Mouse (Mus musculus) forebrain, postnatal 0 days (tissue): ENCODE data around the gene Mapk3. TPM values are rescaled to one million over a fixed set of nuclear protein-coding genes. Genes with fewer than 3 reads are reported as not detected.

Source experiments
- ATAC-seq: fragments of 200-750 bp; cut with Nextera tagmentation; 2 replicates; pipeline ENCODE4 v1.8.0; 2017; ENCODE audit warnings: mild to moderate bottlenecking, moderate library complexity
- DNase-seq: peaks from one replicate; pipeline ENCODE4 v3.0.0-alpha.2; 2015
- H3K27ac ChIP-seq: fragments of 300-500 bp; sonication (generic); 2 replicates; pipeline ENCODE4 v1.5.1; 2014; ENCODE audit warnings: low read depth, mild to moderate bottlenecking, antibody characterized with exemption, low read length, moderate library complexity, mixed read lengths
- H3K27me3 ChIP-seq: fragments of 300-500 bp; sonication (generic); 2 replicates; pipeline ENCODE4 v1.6.1; 2014; ENCODE audit warnings: mild to moderate bottlenecking, low read length, mixed read lengths; ENCODE audit not compliant: insufficient read depth
- H3K36me3 ChIP-seq: fragments of 300-500 bp; sonication (generic); 2 replicates; pipeline ENCODE4 v1.6.1; 2014; ENCODE audit warnings: mild to moderate bottlenecking, moderate library complexity; ENCODE audit not compliant: insufficient read depth
- H3K4me1 ChIP-seq: fragments of 300-500 bp; sonication (generic); 2 replicates; pipeline ENCODE4 v1.6.1; 2014; ENCODE audit warnings: antibody characterized with exemption; ENCODE audit not compliant: insufficient read depth
- H3K4me2 ChIP-seq: fragments of 300-500 bp; sonication (generic); 2 replicates; pipeline ENCODE4 v1.6.1; 2014; ENCODE audit warnings: low read depth, mild to moderate bottlenecking, moderate library complexity
- H3K4me3 ChIP-seq: fragments of 300-500 bp; sonication (generic); 2 replicates; pipeline ENCODE4 v1.5.1; 2014; ENCODE audit warnings: low read depth, low read length, mixed read lengths
- H3K9ac ChIP-seq: fragments of 300-500 bp; sonication (generic); 2 replicates; pipeline ENCODE4 v1.6.1; 2014; ENCODE audit warnings: mild to moderate bottlenecking
- H3K9me3 ChIP-seq: fragments of 300-500 bp; sonication (generic); 2 replicates; pipeline ENCODE4 v1.6.1; 2016; ENCODE audit warnings: low read length
- CTCF ChIP-seq: sonication (generic); IDR thresholded peaks from 2 replicates; pipeline ENCODE4 v1.5.1; 2016; ENCODE audit warnings: antibody characterized with exemption, control low read depth, low read depth
- WGBS: fragments of 180-500 bp; shearing (Covaris S2); extraction: QIAGEN DNeasy Blood & Tissue Kit; methylation state at CpG from one replicate; pipeline ENCODE4 v1.1.7; 2014; 5-methylcytosine and 5-hydroxymethylcytosine counted together
- polyA plus RNA-seq: library from polyadenylated mRNA; unstranded; fragments of >200 nt; fragmentation: Nextera tagmentation; extraction: Ambion mirVana; gene quantifications from 2 replicates; pipeline ENCODE4 v1.2.1, GENCODE M21; 2015
- total RNA-seq: library from RNA; depleted of rRNA; stranded (reverse); fragments of >200 nt; gene quantifications from 2 replicates; pipeline ENCODE4 v1.2.3, GENCODE M21; 2014; rRNA removed

Gene Mapk3
- 108 and 131 TPM in 2 replicates for total RNA-seq
- 118 and 133 TPM in 2 replicates for polyA plus RNA-seq

- Histone ChIP-seq H3K4me3 (peak within 1 kb of the TSS; percentile 82), H3K9me3 (no peaks in the 10 kb centered on the region), H3K27me3 (no peaks in the 10 kb centered on the region), H3K4me1 (peaks cover 23% of the 10 kb centered on the region), H3K36me3 (peaks cover 13% of the 10 kb centered on the region), H3K27ac (peak within 1 kb of the TSS; percentile 82), H3K4me2 (peak within 1 kb of the TSS; percentile 62), H3K9ac (peak within 1 kb of the TSS; percentile 76)
- 2% methylated on average over 32 of the region's 38 CpGs for WGBS
- DNase-seq (peak; percentile 95), ATAC-seq (peak; percentile 71)
- TF ChIP-seq CTCF: peak; percentile 83
These were observed at the start of gene Mapk3 for GRCm38 (mm10) chr7:126759050-126759671. Gene Mapk3 (plus strand): TSS chr7:126759601.

DNA sequence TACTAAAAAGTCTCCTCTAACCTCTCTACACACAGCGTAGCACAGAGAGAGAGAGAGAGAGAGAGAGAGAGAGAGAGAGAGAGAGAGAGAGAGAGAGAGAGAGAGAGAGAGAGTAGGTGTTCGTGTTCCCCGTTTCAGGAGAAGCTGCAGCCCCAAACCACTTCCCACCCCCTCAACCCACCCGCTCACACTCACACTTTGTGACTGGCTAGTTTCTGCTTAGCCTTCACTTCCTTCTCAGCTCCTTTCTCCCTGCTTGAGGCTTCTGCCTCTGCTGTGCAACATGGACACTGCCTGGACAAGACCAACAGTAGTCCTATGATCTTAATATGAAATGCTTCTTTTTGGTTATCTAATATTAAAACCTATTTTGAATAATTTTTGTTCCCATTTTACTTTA lies 49.1 kb upstream of the Mapk3 start:
- no peak overlapping the region for H3K9ac ChIP-seq
- TF ChIP-seq CTCF: no peak
- no peak overlapping the region for H3K4me2 ChIP-seq
- H3K36me3 ChIP-seq: no peaks in the 10 kb centered on the region
- no peak overlapping the region for H3K27ac ChIP-seq
- no peak for DNase-seq
- H3K9me3 ChIP-seq: no peaks in the 10 kb centered on the region
- H3K27me3 ChIP-seq: no peaks in the 10 kb centered on the region
- WGBS: 70% methylated on average over 4 of the region's 4 CpGs
- no peak overlapping the region for H3K4me3 ChIP-seq
- no peaks in the 10 kb centered on the region for H3K4me1 ChIP-seq
- ATAC-seq: no peak

- H3K27ac ChIP-seq: no peak overlapping the region
- DNase-seq (no peak), ATAC-seq (no peak)
- TF ChIP-seq CTCF: no peak
- H3K4me1 ChIP-seq: no peaks in the 10 kb centered on the region
- no peaks in the 10 kb centered on the region for H3K9me3 ChIP-seq
- H3K27me3 ChIP-seq: no peaks in the 10 kb centered on the region
- H3K4me2 ChIP-seq: no peak overlapping the region
- H3K36me3 ChIP-seq: no peaks in the 10 kb centered on the region
- 81% methylated on average over 3 of the region's 3 CpGs for WGBS
- no peak overlapping the region for H3K9ac ChIP-seq
- no peak overlapping the region for H3K4me3 ChIP-seq
These were observed 47.5 kb upstream of the Mapk3 start for GRCm38 (mm10) chr7:126711910-126712309.

GRCm38 (mm10) chr7:126715679-126716078 lies 43.7 kb upstream of the Mapk3 start:
- no peak overlapping the region for H3K4me2 ChIP-seq
- DNase-seq (no peak), ATAC-seq (no peak)
- no peak overlapping the region for H3K27ac ChIP-seq
- no peak overlapping the region for H3K9ac ChIP-seq
- no peaks in the 10 kb centered on the region for H3K4me1 ChIP-seq
- no peaks in the 10 kb centered on the region for H3K36me3 ChIP-seq
- no peak for TF ChIP-seq CTCF
- no peaks in the 10 kb centered on the region for H3K27me3 ChIP-seq
- H3K4me3 ChIP-seq: no peak overlapping the region
- WGBS: 84% methylated on average over 4 of the region's 4 CpGs
- no peaks in the 10 kb centered on the region for H3K9me3 ChIP-seq

- 86% methylated on average over 3 of the region's 3 CpGs for WGBS
- DNase-seq: no peak
These were observed 41.8 kb upstream of the Mapk3 start for GRCm38 (mm10) chr7:126717566-126717965.

GRCm38 (mm10) chr7:126718787-126719337 lies 40.5 kb upstream of the Mapk3 start:
- TF ChIP-seq CTCF: no peak
- WGBS: 92% methylated on average over 5 of the region's 5 CpGs
- ATAC-seq (no peak), DNase-seq (no peak)
- Histone ChIP-seq H3K9me3 (no peaks in the 10 kb centered on the region), H3K9ac (no peak overlapping the region), H3K4me1 (no peaks in the 10 kb centered on the region), H3K27me3 (no peaks in the 10 kb centered on the region), H3K36me3 (no peaks in the 10 kb centered on the region), H3K27ac (no peak overlapping the region), H3K4me3 (no peak overlapping the region), H3K4me2 (no peak overlapping the region)

More at GRCm38 (mm10) chr7:126717566-126717965, 41.8 kb upstream of the Mapk3 start:
- H3K4me2 ChIP-seq: no peak overlapping the region
- no peak overlapping the region for H3K27ac ChIP-seq
- no peaks in the 10 kb centered on the region for H3K9me3 ChIP-seq
- no peak overlapping the region for H3K9ac ChIP-seq
- H3K36me3 ChIP-seq: no peaks in the 10 kb centered on the region
- no peak for TF ChIP-seq CTCF
- no peaks in the 10 kb centered on the region for H3K27me3 ChIP-seq
- H3K4me3 ChIP-seq: no peak overlapping the region
- no peak for ATAC-seq
- no peaks in the 10 kb centered on the region for H3K4me1 ChIP-seq

DNA sequence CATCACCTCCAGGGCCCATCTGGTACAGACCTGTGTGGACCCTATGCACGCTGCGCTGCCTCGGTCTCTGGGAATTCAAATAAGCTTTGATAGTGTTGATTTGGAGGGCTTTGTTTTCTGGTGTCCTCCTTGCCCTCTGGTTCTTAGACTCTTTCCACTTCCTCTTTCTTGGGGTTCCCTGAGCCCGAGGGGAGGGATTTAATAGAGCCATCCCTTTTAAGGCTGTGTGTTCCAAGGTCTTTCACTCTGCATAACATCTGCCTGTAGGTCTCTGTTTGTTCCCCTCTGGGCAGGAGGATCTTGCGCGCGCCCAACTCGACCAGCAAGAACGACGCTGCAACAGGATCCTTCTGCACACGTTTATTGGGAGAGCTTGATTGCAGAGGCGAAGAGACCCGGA lies 37.8 kb upstream of the Mapk3 start:
- no peak for TF ChIP-seq CTCF
- H3K9ac ChIP-seq: no peak overlapping the region
- H3K27ac ChIP-seq: no peak overlapping the region
- H3K4me1 ChIP-seq: no peaks in the 10 kb centered on the region
- H3K9me3 ChIP-seq: no peaks in the 10 kb centered on the region
- no peak overlapping the region for H3K4me2 ChIP-seq
- ATAC-seq (no peak), DNase-seq (no peak)
- 93% methylated on average over 13 of the region's 13 CpGs for WGBS
- H3K27me3 ChIP-seq: no peaks in the 10 kb centered on the region
- no peaks in the 10 kb centered on the region for H3K36me3 ChIP-seq
- H3K4me3 ChIP-seq: no peak overlapping the region
